Mouse (Mus musculus): Measurements from ENCODE around the gene Grik3.

The Grik3 gene

GRCm38 (mm10) chr4:125490661-125491504, at the start of gene Grik3:
Gene Grik3 (plus strand): TSS chr4:125490700.
- no peak for DNase-seq (ENCODE audit: low spot score in 2 of 2)

GRCm38 (mm10) chr4:125441821-125442220, 48.7 kb upstream of the Grik3 start:
- DNase-seq (ENCODE audit: low spot score in 2 of 2), result no peak

GRCm38 (mm10) chr4:125444366-125444765, 46.1 kb upstream of the Grik3 start:
- no peak for DNase-seq (ENCODE audit: low spot score in 2 of 2)

GRCm38 (mm10) chr4:125450602-125451321, 39.7 kb upstream of the Grik3 start:
- DNase-seq (ENCODE audit: low spot score in 2 of 2), result no peak

GRCm38 (mm10) chr4:125451821-125452220, 38.7 kb upstream of the Grik3 start:
- DNase-seq (ENCODE audit: low spot score in 2 of 2), result no peak

GRCm38 (mm10) chr4:125456506-125456905, 34.0 kb upstream of the Grik3 start:
- DNase-seq (ENCODE audit: low spot score in 2 of 2), result no peak

GRCm38 (mm10) chr4:125457152-125458093, 33.1 kb upstream of the Grik3 start:
- no peak for DNase-seq (ENCODE audit: low spot score in 2 of 2)

- DNase-seq (ENCODE audit: low spot score in 2 of 2), result no peak
Observed at GRCm38 (mm10) chr4:125459791-125460190, 30.7 kb upstream of the Grik3 start.

- no peak for DNase-seq (ENCODE audit: low spot score in 2 of 2)
Observed at GRCm38 (mm10) chr4:125469711-125470372, 20.7 kb upstream of the Grik3 start.

GRCm38 (mm10) chr4:125474903-125475302, 15.6 kb upstream of the Grik3 start:
- DNase-seq (ENCODE audit: low spot score in 2 of 2), result no peak

GRCm38 (mm10) chr4:125478071-125478470, 12.4 kb upstream of the Grik3 start:
- no peak for DNase-seq (ENCODE audit: low spot score in 2 of 2)

GRCm38 (mm10) chr4:125481256-125481655, 9.2 kb upstream of the Grik3 start:
- no peak for DNase-seq (ENCODE audit: low spot score in 2 of 2)

GRCm38 (mm10) chr4:125484131-125484530, 6.4 kb upstream of the Grik3 start:
- no peak for DNase-seq (ENCODE audit: low spot score in 2 of 2)

GRCm38 (mm10) chr4:125485416-125486239, 4.9 kb upstream of the Grik3 start:
- no peak for DNase-seq (ENCODE audit: low spot score in 2 of 2)

GRCm38 (mm10) chr4:125486616-125487015, 3.9 kb upstream of the Grik3 start:
- DNase-seq (ENCODE audit: low spot score in 2 of 2), result no peak

- DNase-seq (ENCODE audit: low spot score in 2 of 2), result no peak
Observed at GRCm38 (mm10) chr4:125487031-125487430, 3.5 kb upstream of the Grik3 start.

- no peak for DNase-seq (ENCODE audit: low spot score in 2 of 2)
Observed at GRCm38 (mm10) chr4:125488796-125489637, 1.5 kb upstream of the Grik3 start.

GRCm38 (mm10) chr4:125489901-125490590, 454 bp upstream of the Grik3 start:
- DNase-seq (ENCODE audit: low spot score in 2 of 2), result no peak

Measured in spleen, postnatal 4 days (tissue).